Mouse (Mus musculus): ENCODE measurements around the gene H2al2a.

- no peak for TF ChIP-seq CTCF (IDR thresholded peaks at IDR 0.05; ENCODE audit: low read depth)
- TF ChIP-seq EP300 (IDR thresholded peaks at IDR 0.05; ENCODE audit: low read depth) = no peak
These were observed 23.9 kb downstream of the H2al2a start for GRCm38 (mm10) chr2:17972843-17973242.
